Mouse (Mus musculus) thymus, postnatal 25 days (tissue): ENCODE data around the gene Fpr-rs7.

Source experiments
- DNase-seq: peaks from one replicate; pipeline ENCODE4 v3.0.0; 2022

Fpr-rs7 gene

DNA sequence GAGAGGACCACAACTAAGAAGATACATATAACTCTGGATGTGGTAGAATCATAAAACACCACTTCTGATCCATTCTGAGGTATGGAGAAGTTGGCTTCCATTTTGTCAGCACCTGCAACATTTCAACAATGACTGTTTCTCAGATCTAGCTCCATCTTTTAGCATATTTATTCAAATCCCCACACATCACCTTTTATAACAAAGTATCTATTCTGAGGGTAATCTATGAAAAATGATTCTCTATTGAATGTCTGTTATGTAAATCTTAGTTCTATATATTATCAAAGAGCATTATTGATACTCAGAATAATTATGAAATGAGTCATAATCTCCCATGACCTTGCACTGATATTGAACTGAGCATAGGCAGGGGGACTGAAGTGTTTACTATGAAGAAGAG, at the start of gene Fpr-rs7:
TSS of gene Fpr-rs7 (minus strand) at position 101 of the 400 bp plus-strand sequence.
- no peak for DNase-seq

DNA sequence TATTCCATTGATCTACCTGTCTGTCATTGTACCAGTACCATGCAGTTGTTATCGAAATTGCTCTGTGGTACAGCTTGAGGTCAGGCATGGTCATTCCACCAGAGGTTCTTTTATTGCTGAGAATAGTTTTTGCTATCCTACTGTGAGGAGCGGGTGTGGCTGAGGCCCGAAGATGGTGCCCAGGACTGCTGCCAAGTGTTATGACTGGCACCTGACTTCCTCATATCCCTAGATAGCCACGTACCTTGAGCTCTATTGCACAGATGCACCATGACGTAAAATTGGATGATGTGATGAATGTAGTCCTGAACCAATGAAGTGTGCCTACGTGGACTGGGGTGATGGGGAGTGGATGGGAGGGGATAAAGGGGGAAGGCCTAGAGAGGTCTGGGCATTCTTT, 39.9 kb downstream of the Fpr-rs7 start:
- no peak for DNase-seq

DNA sequence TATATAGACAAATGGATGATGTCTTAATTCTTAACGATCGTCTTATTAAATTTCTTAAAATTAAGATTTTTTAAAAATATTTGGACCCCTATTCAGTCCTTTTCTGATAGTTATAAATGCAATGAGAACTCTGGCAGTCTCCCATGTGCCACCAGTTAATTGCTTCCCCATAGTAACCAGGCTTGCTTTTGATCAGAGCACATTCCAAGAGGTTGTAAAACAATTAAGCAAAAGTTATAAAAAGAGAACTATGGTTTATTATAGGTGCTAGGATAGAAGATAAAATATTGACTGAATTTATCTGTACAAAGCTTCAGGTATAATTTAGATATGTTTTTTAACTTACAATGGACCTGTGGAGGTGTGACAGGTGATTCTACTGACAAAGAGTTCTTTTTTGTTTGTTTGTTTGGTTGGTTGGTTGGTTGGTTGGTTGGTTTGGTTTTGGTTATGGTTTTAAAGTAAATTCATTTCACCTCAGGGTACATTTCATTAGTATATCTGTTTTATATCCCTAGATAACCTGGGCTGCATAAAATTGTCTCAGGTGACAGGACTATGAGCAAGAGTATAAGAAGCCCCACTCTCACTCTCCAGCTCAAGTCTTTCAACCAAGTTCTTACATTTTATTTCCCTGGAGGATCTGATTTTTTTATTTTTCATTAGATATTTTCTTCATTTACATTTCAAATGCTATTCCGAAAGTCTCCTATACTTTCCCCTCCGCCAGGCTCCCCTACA, 42.2 kb downstream of the Fpr-rs7 start:
- DNase-seq: no peak
